Mouse (Mus musculus): ENCODE data around the gene Ephx1. TPM values are rescaled to one million over a fixed set of nuclear protein-coding genes. Genes with fewer than 3 reads are reported as not detected.
"Not testable (repeated sequence)": the region's sequence is repeated elsewhere in the genome, so short reads cannot be mapped to it uniquely, and the experiment has no call there.

Gene Ephx1
- total and polyA plus RNA-seq, 3 experiments = not detected

DNA sequence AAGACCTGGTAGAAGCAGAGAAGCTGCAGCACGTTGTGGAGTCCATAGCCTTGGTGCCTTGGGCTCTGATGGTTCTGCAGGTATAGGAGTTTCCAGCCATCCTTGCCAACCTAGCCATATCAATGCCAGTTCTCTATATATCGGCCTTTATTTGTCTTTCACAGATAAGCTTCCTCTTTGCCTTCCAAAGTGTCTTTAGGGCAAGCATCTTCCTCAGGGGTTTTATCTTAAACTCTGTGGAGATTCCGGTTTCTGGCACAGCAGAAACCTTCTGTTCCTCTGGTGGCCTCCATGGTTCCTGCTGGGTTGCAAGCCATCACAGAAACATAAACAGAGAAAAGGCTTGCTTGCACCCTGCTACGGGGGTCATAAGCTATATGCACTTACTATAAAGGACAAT, 32.2 kb upstream of the Ephx1 start:
- TF ChIP-seq GATA1 (IDR thresholded peaks at IDR 0.05; ENCODE audit: borderline replicate concordance, low read length) (no peak), TAL1 (conservative IDR thresholded peaks at IDR 0.05; ENCODE audit: low read depth, low read length) (no peak), GATA2 (IDR thresholded peaks at IDR 0.05; ENCODE audit: borderline replicate concordance, low read depth, low read length) (no peak), CTCF (IDR thresholded peaks at IDR 0.05; ENCODE audit: low read depth, low read length) (no peak), POLR2AphosphoS5 (IDR thresholded peaks at IDR 0.05; ENCODE audit: insufficient replicate concordance, low read depth, low read length) (no peak)
- Histone ChIP-seq H3K4me1 (ENCODE audit: insufficient read depth, low read depth, low read length) (no peaks in the 10 kb centered on the region), H3K36me3 (replicated peaks) (no peaks in the 10 kb centered on the region), H3K4me3 (ENCODE audit: low read depth, low read length) (no peak overlapping the region), H3K9me3 (replicated peaks) (peaks cover 4% of the 10 kb centered on the region; the same call in 1 of the 2 replicates), H3K27me3 (ENCODE audit: insufficient read depth, low read length) (peaks cover 9% of the 10 kb centered on the region)
- ATAC-seq (ENCODE audit: extremely low read depth, insufficient number of reproducible peaks, low FRiP score, poor library complexity, severe bottlenecking) = no peak
- DNase-seq (ENCODE audit: low spot score) = no peak

DNA sequence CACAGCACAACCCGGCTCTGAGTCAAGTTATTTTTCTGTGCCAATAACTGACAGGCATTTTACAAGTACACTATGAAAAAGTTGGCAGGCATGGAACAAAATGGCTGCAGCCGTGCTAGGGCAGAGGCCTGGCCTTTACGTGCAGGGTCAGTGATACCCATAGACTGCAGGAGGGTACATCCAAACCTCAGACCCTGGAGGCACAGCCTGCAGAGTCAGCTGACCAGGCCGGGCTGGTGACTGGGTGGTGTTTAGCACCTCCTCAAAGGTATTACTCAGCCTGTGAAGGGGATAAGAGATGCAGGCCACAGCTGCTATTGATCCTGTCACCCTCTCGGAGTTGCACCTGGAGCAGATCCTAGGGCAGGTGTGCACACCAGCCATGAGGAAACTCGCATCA, 30.2 kb upstream of the Ephx1 start, which contains the start of gene 9130409I23Rik:
TSS of gene 9130409I23Rik (plus strand) at position 301 of the 400 bp plus-strand sequence.
- no peak within 1 kb of the TSS for H3K4me3 ChIP-seq (ENCODE audit: low read depth, low read length)
- H3K4me1 ChIP-seq (ENCODE audit: insufficient read depth, low read depth, low read length) = no peaks in the 10 kb centered on the region
- ATAC-seq (ENCODE audit: extremely low read depth, insufficient number of reproducible peaks, low FRiP score, poor library complexity, severe bottlenecking) = no peak
- H3K36me3 ChIP-seq (replicated peaks) = no peaks in the 10 kb centered on the region
- no peak for TF ChIP-seq TAL1 (conservative IDR thresholded peaks at IDR 0.05; ENCODE audit: low read depth, low read length)
- no peak for TF ChIP-seq GATA1 (IDR thresholded peaks at IDR 0.05; ENCODE audit: borderline replicate concordance, low read length)
- no peak for TF ChIP-seq GATA2 (IDR thresholded peaks at IDR 0.05; ENCODE audit: borderline replicate concordance, low read depth, low read length)
- no peak for TF ChIP-seq POLR2AphosphoS5 (IDR thresholded peaks at IDR 0.05; ENCODE audit: insufficient replicate concordance, low read depth, low read length)
- no peak for TF ChIP-seq CTCF (IDR thresholded peaks at IDR 0.05; ENCODE audit: low read depth, low read length)
- H3K27me3 ChIP-seq (ENCODE audit: insufficient read depth, low read length) = peaks cover 14% of the 10 kb centered on the region
- no peak for DNase-seq (ENCODE audit: low spot score)
- H3K9me3 ChIP-seq (replicated peaks) = no peaks in the 10 kb centered on the region

DNA sequence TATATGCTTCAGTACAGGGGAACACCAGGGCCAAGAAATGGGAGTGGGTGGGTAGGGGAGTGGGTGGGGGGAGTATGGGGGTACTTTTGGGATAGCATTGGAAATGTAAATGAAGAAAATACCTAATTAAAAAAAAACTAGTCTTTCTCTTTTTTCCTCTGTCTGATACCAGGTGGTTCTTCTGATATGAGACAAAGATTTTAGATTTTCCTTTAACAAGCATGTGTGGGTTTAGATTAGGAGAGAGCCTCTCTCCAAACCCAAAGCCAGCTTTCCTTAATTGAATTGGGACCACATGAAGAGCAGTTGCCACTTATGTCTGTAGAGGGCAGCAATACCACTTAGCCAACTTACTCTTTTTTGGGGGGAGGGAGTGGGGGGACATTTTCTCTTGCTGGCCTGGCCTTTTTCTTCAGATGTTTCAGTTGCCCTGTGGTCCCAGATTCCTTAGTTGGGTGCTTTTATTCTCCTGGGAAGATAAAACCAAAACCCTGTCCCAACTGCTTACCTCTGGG, 28.7 kb upstream of the Ephx1 start:
- H3K4me1 ChIP-seq (ENCODE audit: insufficient read depth, low read depth, low read length) = no peaks in the 10 kb centered on the region
- TF ChIP-seq POLR2AphosphoS5 (IDR thresholded peaks at IDR 0.05; ENCODE audit: insufficient replicate concordance, low read depth, low read length) (no peak), CTCF (IDR thresholded peaks at IDR 0.05; ENCODE audit: low read depth, low read length) (no peak), TAL1 (conservative IDR thresholded peaks at IDR 0.05; ENCODE audit: low read depth, low read length) (no peak), GATA2 (IDR thresholded peaks at IDR 0.05; ENCODE audit: borderline replicate concordance, low read depth, low read length) (no peak), GATA1 (IDR thresholded peaks at IDR 0.05; ENCODE audit: borderline replicate concordance, low read length) (no peak)
- no peaks in the 10 kb centered on the region for H3K9me3 ChIP-seq (replicated peaks)
- H3K36me3 ChIP-seq (replicated peaks) = no peaks in the 10 kb centered on the region
- H3K4me3 ChIP-seq (ENCODE audit: low read depth, low read length) = no peak overlapping the region
- ATAC-seq (ENCODE audit: extremely low read depth, insufficient number of reproducible peaks, low FRiP score, poor library complexity, severe bottlenecking) (no peak), DNase-seq (ENCODE audit: low spot score) (no peak)
- H3K27me3 ChIP-seq (ENCODE audit: insufficient read depth, low read length) = peaks cover 14% of the 10 kb centered on the region

DNA sequence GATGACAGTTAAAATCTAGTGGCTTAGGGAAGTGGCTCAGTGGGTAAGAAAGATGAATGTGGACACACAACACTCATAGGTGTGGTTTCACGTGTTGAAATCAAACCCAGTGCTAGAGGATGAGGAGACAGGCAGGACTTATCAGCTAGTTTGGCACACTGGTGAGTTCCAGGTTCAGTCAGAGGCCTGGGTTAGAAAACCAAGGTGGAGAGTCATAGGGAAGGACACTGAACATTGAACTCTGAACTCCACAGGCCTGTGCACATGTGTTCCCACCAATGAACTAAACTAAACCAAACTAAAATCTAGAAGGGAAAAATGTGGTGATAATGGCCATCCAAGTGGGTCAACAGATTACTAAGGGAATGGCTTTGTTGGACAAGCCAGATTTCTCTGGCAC, 26.8 kb upstream of the Ephx1 start:
- H3K4me3 ChIP-seq (ENCODE audit: low read depth, low read length) = no peak overlapping the region
- no peaks in the 10 kb centered on the region for H3K36me3 ChIP-seq (replicated peaks)
- DNase-seq (ENCODE audit: low spot score) (no peak), ATAC-seq (ENCODE audit: extremely low read depth, insufficient number of reproducible peaks, low FRiP score, poor library complexity, severe bottlenecking) (no peak)
- no peaks in the 10 kb centered on the region for H3K9me3 ChIP-seq (replicated peaks)
- peaks cover 18% of the 10 kb centered on the region for H3K27me3 ChIP-seq (ENCODE audit: insufficient read depth, low read length)
- TF ChIP-seq GATA2 (IDR thresholded peaks at IDR 0.05; ENCODE audit: borderline replicate concordance, low read depth, low read length) (no peak), POLR2AphosphoS5 (IDR thresholded peaks at IDR 0.05; ENCODE audit: insufficient replicate concordance, low read depth, low read length) (no peak), CTCF (IDR thresholded peaks at IDR 0.05; ENCODE audit: low read depth, low read length) (no peak)
- no peaks in the 10 kb centered on the region for H3K4me1 ChIP-seq (ENCODE audit: insufficient read depth, low read depth, low read length)

DNA sequence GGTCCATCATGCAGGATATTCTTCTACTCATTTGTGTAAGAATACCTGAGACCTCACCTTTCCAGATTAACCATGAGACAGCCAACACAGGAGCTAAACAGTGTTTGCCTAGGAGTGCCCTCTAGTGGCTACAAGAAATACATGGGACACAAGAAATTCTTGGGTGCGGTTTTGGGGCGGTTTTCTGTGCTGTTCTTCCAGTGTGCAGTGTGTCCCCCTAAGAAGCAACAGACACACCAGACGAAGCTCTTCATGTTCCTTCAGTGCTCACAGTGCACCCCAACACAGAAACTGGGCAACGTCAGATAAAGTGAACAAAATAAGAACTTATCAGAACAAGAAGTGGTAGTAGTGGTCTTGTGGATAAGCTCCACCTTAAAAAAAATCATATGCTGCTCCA, 18.9 kb upstream of the Ephx1 start:
- Histone ChIP-seq H3K9me3 (replicated peaks) (no peaks in the 10 kb centered on the region), H3K4me3 (ENCODE audit: low read depth, low read length) (no peak overlapping the region), H3K27me3 (ENCODE audit: insufficient read depth, low read length) (peaks cover 18% of the 10 kb centered on the region), H3K36me3 (replicated peaks) (no peaks in the 10 kb centered on the region), H3K4me1 (ENCODE audit: insufficient read depth, low read depth, low read length) (no peaks in the 10 kb centered on the region)
- DNase-seq (ENCODE audit: low spot score) = no peak
- no peak for ATAC-seq (ENCODE audit: extremely low read depth, insufficient number of reproducible peaks, low FRiP score, poor library complexity, severe bottlenecking)
- TF ChIP-seq CTCF (IDR thresholded peaks at IDR 0.05; ENCODE audit: low read depth, low read length) (peak; percentile 40; the same call in 1 of the 2 replicates), GATA1 (IDR thresholded peaks at IDR 0.05; ENCODE audit: borderline replicate concordance, low read length) (no peak)

DNA sequence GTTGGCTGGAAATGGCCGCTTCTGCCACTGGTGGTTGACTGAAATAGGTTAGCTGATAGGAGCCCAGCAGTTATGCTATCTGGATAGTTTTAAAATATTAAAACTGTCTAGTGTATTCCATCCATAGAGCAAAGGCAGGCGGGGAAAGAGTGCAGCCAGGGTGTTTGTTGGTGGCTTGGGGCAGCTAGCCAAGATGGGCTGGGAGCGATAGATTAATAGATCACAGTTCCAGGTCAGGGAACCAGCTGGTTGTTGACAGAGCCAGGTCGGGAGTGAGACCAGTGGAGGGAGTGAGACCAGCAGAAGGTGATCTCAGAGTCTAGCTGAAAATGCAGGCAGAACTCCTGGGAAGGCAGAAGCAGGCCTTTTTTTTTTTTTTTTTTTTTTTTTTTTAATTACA, 16.9 kb upstream of the Ephx1 start:
- DNase-seq (ENCODE audit: low spot score) (no peak), ATAC-seq (ENCODE audit: extremely low read depth, insufficient number of reproducible peaks, low FRiP score, poor library complexity, severe bottlenecking) (no peak)
- Histone ChIP-seq H3K4me1 (ENCODE audit: insufficient read depth, low read depth, low read length) (no peaks in the 10 kb centered on the region), H3K4me3 (ENCODE audit: low read depth, low read length) (no peak overlapping the region), H3K27me3 (ENCODE audit: insufficient read depth, low read length) (peaks cover 18% of the 10 kb centered on the region), H3K36me3 (replicated peaks) (no peaks in the 10 kb centered on the region), H3K9me3 (replicated peaks) (no peaks in the 10 kb centered on the region)
- no peak for TF ChIP-seq CTCF (IDR thresholded peaks at IDR 0.05; ENCODE audit: low read depth, low read length)

DNA sequence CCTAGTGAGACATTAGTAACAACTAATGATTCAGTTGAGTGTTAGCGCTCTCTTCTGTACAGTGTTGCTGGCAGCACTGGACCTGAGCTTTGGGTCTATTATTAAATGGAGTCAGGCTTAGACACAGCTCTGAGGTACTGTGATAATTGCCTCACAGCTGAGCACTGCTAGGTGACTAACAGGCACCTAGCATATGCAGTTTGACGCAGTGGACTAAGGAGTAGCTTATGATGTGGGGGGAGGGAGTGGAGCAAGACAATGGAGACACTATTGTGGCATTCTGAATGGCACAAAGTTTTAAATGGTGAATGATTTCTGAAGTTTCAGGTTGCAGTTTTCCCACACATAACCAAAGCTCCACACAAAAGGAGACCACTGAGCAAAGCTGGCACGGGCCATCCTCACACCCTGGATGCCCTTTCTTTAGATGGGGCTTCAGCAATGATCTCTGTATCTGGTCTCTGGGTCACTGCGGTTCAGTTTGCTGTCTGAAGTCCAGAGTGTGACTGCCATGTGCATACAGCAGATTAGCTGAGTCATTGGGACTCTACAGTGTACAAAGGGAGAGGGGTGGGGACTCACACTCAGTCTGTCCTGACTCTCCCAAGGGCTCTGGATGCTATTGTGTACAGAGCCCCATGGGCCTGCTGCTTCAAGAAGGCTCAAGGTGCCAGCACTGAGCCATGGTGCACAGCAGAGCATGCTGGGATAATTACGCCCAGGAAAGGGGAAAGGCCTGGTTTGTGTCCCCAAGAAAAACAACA, 14.5 kb upstream of the Ephx1 start:
- DNase-seq (ENCODE audit: low spot score); H3K36me3 ChIP-seq (replicated peaks); ATAC-seq (ENCODE audit: extremely low read depth, insufficient number of reproducible peaks, low FRiP score, poor library complexity, severe bottlenecking); H3K4me1 ChIP-seq (ENCODE audit: insufficient read depth, low read depth, low read length); H3K4me3 ChIP-seq (ENCODE audit: low read depth, low read length); H3K9me3 ChIP-seq (replicated peaks): not testable (repeated sequence)
- peaks cover 15% of the 10 kb centered on the region for H3K27me3 ChIP-seq (ENCODE audit: insufficient read depth, low read length)
